Mouse (Mus musculus): ENCODE measurements around the gene Cep170.
"Not testable (repeated sequence)": the region's sequence is repeated elsewhere in the genome, so short reads cannot be mapped to it uniquely, and the experiment has no call there.

The Cep170 gene

DNA sequence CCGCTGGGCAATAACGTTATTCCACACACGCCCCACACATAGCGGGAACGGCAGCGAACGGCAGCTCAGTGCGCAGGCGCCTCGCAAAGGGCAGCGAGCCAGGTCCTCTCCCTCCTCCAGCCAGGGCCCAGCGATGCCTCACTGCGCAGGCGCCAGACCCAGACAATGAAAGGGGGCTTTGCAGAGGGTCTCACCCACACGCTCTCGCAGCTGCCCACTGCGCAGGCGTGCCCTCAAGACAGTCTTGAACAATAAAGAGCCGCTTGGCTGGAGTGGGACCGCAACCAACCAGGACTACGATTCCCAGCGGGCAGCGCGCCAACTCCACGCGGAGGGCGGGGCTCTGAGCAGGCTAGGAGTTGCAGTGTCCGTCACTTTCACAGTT is at the start of gene Cep170:
TSS of gene Cep170 (minus strand) at position 32 of the 385 bp plus-strand sequence.
- peak; percentile 98 for DNase-seq (ENCODE audit: extremely low spot score)

DNA sequence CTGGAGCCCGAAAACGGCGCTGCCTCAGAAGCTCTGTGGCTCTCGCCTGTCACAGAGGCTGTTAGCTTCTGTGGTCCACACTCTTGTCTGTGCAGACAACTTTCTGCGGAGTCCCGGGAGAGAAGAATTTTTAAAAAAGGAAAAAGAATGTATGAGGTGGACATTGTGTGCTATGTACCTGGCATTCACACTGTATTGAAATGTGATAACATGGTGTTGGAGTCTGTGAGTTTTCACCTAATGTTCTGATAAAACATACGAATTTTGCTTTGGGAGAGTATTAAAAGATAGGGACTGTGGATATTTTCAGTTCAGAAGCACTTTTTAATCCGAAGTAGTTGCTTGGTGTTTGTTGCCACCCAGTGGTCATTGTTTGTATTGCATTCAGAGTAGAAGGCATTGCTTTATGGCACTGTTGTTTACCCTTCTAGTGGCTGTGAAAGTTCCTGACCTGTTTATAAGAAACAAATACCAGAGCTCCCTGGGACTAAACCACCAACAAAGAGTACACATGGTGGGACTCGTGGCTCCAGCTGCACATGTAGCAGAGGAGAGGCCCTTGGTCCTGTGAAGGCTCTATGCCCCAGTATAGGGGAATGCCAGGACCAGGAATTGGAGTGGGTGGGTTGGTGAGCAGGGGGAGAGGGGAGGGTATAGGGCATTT is 48.2 kb upstream of the Cep170 start:
- DNase-seq (ENCODE audit: extremely low spot score), result peak; percentile 69

DNA sequence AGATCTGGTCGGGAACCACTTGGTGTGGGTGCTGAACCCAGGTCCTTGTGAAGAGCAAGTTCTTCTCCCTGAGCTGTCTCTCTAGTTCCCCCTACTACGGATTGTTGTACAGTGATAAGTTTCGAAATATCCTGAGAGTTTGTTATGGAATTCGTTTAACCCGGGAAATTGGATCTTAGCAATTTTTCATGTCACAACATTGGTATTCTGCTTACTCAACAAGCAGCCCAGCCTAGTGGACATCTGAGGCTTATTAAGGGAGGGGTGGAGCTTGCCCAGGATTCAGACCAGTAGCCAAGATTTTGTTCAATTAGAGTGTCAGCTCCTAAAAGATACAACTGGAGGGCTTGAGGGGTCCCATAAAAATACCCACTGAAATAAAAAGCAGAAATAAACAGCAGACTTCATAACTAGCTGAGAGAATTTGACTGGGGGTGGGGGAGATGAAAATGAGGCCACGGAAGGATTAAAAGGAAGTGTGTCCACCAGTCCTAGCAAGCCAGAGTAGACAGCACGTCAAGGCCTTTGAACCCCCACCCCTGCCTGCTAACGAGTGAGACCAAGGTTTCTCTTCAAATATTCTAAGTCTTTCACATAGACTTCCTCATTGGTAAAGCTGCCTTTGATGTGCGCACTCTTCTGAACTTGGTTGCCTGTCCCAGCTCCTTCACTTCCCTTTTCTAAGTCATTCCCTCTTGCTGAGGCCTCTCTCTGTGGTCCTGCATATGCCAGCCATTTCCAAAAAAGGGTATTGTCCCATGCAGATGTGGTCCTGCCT is 39.1 kb upstream of the Cep170 start:
- DNase-seq (ENCODE audit: extremely low spot score), result no peak

- DNase-seq (ENCODE audit: extremely low spot score), result no peak
These were observed 37.5 kb upstream of the Cep170 start for GRCm38 (mm10) chr1:176851401-176851800.

- no peak for DNase-seq (ENCODE audit: extremely low spot score)
These were observed 35.5 kb upstream of the Cep170 start for GRCm38 (mm10) chr1:176849377-176849776.

- DNase-seq (ENCODE audit: extremely low spot score), result no peak
These were observed 34.9 kb upstream of the Cep170 start for GRCm38 (mm10) chr1:176848613-176849290.

DNA sequence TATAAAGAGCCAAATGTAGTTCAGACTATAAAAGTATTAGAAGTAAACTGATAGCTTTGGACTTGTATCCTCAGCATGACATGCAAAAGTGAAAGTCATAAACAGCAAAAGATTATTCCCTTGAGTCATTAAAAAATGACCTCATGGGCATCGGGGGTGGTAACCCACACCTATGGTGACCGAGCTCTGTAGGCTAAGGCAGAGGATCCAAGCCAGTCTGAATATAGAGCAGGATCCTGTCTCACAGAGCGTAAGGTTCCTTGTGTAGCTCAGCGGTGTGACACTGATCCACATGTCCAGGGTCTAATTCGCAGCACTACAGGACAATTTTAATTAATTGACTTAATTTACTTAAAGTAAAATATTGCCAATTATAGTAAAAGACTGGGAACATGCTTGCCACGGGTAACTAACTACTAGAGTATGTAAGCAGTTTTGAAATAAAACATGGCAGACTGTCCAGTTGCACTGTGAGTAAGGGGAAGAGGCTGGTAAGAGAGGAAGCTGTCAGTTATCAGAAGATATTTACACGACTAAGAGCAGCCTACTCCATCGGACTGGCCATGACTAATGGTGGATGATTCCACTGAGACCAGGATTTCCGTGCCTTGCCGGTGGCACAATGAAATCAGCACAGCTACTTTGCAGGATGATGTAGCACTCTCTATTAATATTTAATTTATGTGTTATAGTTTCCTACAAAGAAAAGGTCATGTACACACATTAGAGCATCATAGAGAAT is 33.4 kb upstream of the Cep170 start:
- DNase-seq (ENCODE audit: extremely low spot score), result no peak

- no peak for DNase-seq (ENCODE audit: extremely low spot score)
These were observed 31.5 kb upstream of the Cep170 start for GRCm38 (mm10) chr1:176845082-176845977.

- DNase-seq (ENCODE audit: extremely low spot score), result not testable (repeated sequence)
These were observed 22.7 kb upstream of the Cep170 start for GRCm38 (mm10) chr1:176836562-176836961.

DNA sequence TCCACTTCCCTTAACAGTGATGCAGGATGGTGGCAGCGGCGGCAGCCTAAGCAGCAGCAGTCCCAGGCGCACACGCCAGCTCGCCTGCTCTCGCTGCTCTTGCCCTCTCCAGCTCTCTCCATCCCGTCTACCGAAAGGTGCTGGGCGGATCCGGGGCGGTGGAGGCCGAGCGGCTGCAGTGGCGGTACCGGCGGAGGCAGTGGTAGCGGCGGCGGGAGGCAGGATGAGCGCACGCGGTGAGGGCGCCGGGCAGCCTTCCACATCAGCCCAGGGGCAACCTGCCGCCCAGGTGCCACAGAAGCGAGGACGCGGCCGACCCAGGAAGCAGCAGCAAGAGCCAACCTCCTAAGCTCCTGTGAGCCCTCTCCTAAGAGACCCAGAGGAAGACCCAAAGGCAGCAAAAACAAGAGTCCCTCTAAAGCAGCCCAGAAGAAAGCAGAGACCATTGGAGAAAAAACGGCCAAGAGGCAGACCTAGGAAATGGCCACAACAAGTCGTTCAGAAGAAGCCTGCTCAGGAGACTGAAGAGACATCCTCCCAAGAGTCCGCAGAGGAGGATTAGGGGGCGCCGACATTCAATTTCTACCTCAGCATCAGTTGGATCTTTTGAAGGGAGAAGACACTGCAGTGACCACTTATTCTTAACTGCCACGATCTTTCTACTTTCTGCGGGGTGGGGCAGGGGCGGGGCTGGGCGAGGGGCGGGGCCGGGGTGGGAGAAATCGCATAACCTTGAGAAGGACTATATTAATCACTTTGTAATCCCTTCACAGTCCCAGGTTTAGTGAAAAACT is 21.8 kb upstream of the Cep170 start:
- peak; percentile 29 for DNase-seq (ENCODE audit: extremely low spot score)

DNA sequence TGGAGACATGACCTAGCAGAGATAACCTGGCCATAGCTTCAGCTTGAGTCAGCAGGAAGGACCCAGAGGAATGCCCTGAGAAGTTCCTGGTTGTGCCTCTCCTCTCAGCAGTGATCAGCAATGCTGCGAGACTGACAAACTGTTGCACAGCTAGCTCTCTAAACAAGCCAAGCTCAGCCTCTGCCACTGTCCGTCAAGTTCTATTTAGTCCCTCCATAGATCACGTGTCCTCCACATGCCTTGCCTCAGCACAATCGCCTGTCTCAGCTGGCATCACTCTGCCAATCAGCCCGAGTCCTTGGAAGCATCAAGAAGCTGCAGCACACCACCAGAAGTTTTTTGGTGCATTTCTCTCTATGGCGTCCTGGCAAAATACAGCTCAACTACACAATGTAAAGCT is 21.0 kb upstream of the Cep170 start:
- no peak for DNase-seq (ENCODE audit: extremely low spot score)

GRCm38 (mm10) chr1:176833948-176834347 is 20.1 kb upstream of the Cep170 start:
- DNase-seq (ENCODE audit: extremely low spot score), result no peak

- no peak for DNase-seq (ENCODE audit: extremely low spot score)
These were observed 19.4 kb upstream of the Cep170 start for GRCm38 (mm10) chr1:176833257-176833656.

DNA sequence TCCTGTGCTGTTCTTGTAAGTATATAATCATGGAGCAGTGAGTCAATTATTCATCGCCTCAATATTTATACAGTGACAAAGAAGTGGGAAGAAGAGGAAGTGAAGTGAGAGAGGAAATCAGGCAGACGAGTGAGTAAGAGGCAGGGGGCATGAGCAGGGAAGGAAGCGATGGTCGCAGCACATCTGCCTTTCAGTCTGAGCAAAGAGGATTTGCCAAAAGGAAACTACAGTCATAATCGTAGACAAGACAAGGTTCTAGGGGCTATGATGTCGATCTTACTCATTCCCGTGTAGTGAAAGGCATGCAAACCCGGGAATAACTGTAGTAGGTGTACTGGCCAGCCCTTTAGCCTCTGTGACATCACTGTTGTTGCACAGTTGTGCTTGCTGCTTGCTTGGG is 18.7 kb upstream of the Cep170 start:
- DNase-seq (ENCODE audit: extremely low spot score), result no peak

DNA sequence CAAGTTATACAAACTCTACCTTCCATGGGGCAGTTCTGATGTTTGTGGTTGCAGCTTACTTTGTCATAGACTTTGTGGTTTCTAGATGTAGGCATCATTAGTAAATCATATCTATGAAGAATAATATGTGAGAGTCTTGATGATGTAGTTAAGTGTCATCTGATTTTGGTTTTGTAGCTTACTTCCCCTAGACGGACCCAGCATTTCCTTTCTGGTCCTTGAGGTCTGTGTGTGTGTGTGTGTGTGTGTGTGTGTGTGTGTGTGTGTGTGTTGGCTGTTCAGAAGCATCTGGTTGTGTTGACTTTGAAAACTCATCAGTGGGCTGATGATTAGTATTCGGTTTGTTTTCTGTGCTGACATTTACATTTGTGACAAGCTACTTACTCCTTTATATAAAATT is 18.2 kb upstream of the Cep170 start:
- no peak for DNase-seq (ENCODE audit: extremely low spot score)

- DNase-seq (ENCODE audit: extremely low spot score), result no peak
These were observed 14.8 kb upstream of the Cep170 start for GRCm38 (mm10) chr1:176828666-176829065.

GRCm38 (mm10) chr1:176827945-176828485 is 14.1 kb upstream of the Cep170 start:
- DNase-seq (ENCODE audit: extremely low spot score), result no peak

DNA sequence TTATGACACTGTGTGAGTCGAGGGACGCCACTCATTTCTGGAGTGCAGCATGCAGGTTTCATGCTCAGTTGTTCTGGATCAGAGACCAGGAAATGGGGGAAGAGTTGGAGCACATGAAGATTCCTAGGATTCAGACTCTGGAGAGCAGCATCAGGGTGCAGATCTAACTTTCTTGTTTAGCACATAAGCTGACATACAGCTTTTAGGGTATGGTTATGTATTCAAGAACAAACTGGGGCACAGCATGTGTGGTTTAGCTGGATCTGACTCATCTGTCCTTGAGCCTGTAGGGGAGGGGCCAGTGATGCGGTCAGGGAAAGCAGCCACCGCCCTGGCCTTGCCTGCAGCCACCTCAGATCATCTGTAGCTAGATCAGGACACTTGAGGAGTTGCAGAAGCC is 13.5 kb upstream of the Cep170 start:
- DNase-seq (ENCODE audit: extremely low spot score), result no peak

DNA sequence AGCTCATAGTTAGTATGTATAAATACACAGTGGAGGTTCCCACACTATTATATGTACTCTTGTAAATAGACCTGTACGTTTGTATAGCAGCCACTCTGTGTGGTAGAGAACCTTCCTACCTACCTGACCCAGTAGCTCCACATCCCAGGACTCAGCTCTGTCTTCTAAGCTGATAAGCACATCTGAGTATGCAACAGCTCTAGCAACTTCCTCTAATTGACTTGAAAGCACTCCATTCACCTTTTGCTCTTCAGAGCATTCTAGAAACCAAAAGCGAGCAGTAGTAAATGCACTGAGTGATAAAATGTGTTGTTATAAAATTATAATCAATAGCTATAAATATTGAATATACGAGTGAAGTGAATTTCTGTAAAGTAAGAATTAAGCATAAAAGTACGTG is 13.1 kb upstream of the Cep170 start:
- no peak for DNase-seq (ENCODE audit: extremely low spot score)

DNA sequence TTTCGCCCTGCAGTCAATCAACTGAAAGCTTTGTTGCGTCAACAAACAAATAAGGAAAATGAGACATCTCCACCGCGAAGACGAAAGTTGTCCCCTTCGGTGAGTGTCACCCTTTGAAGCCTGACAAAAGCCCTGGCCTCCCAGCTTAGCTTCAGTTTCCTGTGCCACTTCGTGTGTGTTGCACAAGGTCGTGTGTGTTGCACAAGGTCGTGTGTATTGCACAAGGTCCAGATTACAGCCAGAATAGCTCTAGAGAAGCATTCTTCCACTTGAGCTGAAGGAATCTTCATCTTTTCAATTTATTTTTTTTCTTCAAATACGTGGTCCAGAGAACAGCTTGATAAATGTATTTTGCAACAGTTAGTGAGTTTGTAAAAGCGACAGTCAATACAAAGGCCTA is 12.3 kb upstream of the Cep170 start:
- no peak for DNase-seq (ENCODE audit: extremely low spot score)

All from embryo, embryonic 9.5 days (tissue).